Mouse (Mus musculus) kidney, adult 9 months (tissue): ENCODE measurements around the gene Rnf186.

Experiments
- DNase-seq: peaks from one replicate; pipeline ENCODE4 v3.0.0; 2022

The Rnf186 gene

GRCm38 (mm10) chr4:139014793-139015192 is 47.9 kb downstream of the Rnf186 start:
- DNase-seq = no peak
